ENCODE assay signal across 16 mouse cellular contexts in genomic region chr10:24485461-24485860, GRCm38 (mm10).
"Had no signal": no experiment of that assay in that cellular context is flagged by ENCODE, and none has a peak within 500 bp of the region (broad histone marks: within the 10 kb centered on the region; RNA-seq: fewer than 3 reads in every experiment).

No protein-coding gene starts in this region.

- H3K4me3 ChIP-seq: limb, embryonic 15.5 days; liver, embryonic 12.5 days; midbrain, embryonic 10.5 days; midbrain, embryonic 15.5 days; neural tube, embryonic 13.5 days had no signal

- H3K4me1 ChIP-seq: limb, embryonic 15.5 days; liver, embryonic 12.5 days; midbrain, embryonic 15.5 days had no signal

- H3K9me3 ChIP-seq: limb, embryonic 15.5 days; liver, embryonic 12.5 days; midbrain, embryonic 10.5 days; midbrain, embryonic 15.5 days; neural tube, embryonic 13.5 days had no signal

- H3K9ac ChIP-seq: limb, embryonic 15.5 days; liver, embryonic 12.5 days; lung, embryonic 14.5 days; midbrain, embryonic 15.5 days; neural tube, embryonic 13.5 days had no signal

- H3K36me3 ChIP-seq: limb, embryonic 15.5 days; liver, embryonic 12.5 days; midbrain, embryonic 10.5 days; midbrain, embryonic 15.5 days; neural tube, embryonic 13.5 days had no signal

- ATAC-seq: liver, embryonic 12.5 days; midbrain, embryonic 15.5 days had no signal

- H3K27me3 ChIP-seq: limb, embryonic 15.5 days; liver, embryonic 12.5 days; midbrain, embryonic 15.5 days had no signal

- DNase-seq: kidney, adult 11 months; kidney, adult 9 months; kidney, postnatal 36 days; layer of hippocampus, adult 9-11 months; layer of hippocampus, postnatal 36 days; lung, postnatal 10 days; lung, postnatal 4 days; retina, postnatal 1 day; thymus, postnatal 36 days had no signal

- H3K27ac ChIP-seq: kidney, postnatal 0 days; limb, embryonic 15.5 days; liver, embryonic 12.5 days; midbrain, embryonic 10.5 days; midbrain, embryonic 15.5 days; neural tube, embryonic 13.5 days had no signal

- H3K4me2 ChIP-seq: limb, embryonic 15.5 days; liver, embryonic 12.5 days; lung, embryonic 14.5 days; midbrain, embryonic 15.5 days; neural tube, embryonic 13.5 days had no signal
